Mouse (Mus musculus): ENCODE data around the gene Capns1. TPM values are rescaled to one million over a fixed set of nuclear protein-coding genes. Genes with fewer than 3 reads are reported as not detected.
"Not testable (repeated sequence)": the region's sequence is repeated elsewhere in the genome, so short reads cannot be mapped to it uniquely, and the experiment has no call there.

Capns1 gene
- polyA plus RNA-seq, 1 experiment from 2014 or later: 43.9 TPM

- H3K9ac ChIP-seq (ENCODE audit: low read length): no peak overlapping the region
- DNase-seq (ENCODE audit: low spot score, missing footprints) (no peak), ATAC-seq (ENCODE audit: low FRiP score) (no peak)
- H3K27ac ChIP-seq (ENCODE audit: low read depth, low read length): no peak overlapping the region
- no peaks in the 10 kb centered on the region for H3K9me3 ChIP-seq (ENCODE audit: control insufficient read depth, low read length)
- WGBS: 89% methylated on average over 3 of the region's 3 CpGs
- H3K4me3 ChIP-seq (ENCODE audit: low read depth, low read length): no peak overlapping the region
- no peaks in the 10 kb centered on the region for H3K4me1 ChIP-seq (ENCODE audit: control insufficient read depth, insufficient read depth, low read length)
- H3K4me2 ChIP-seq: no peak overlapping the region
- no peaks in the 10 kb centered on the region for H3K27me3 ChIP-seq (ENCODE audit: control insufficient read depth, insufficient read depth, low read length)
- H3K36me3 ChIP-seq (ENCODE audit: control insufficient read depth, insufficient read depth, low read length): no peaks in the 10 kb centered on the region
These were observed 15.3 kb upstream of the Capns1 start for GRCm38 (mm10) chr7:30213881-30214280.

DNA sequence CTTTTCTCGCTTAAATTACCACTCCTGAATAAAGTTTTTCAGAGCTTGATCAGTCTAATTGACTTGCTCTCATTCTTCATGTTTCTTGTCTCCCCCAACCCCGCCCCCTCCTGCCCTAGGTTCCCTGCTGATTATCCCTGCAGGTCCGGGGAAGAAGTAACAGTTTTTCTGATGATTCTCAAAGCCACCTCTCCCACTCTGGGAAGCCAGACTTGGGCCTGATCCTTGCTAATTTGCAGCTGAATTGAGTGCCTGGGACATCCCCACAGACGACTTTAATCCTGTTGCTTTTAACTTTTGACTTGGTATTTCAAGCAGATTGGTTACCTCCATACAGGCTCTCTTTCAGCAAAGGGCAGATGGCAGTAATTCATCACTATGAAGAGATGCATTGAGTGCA, 12.4 kb upstream of the Capns1 start:
- H3K9ac ChIP-seq (ENCODE audit: low read length): no peak overlapping the region
- H3K27ac ChIP-seq (ENCODE audit: low read depth, low read length): no peak overlapping the region
- no peak overlapping the region for H3K4me3 ChIP-seq (ENCODE audit: low read depth, low read length)
- no peak overlapping the region for H3K4me2 ChIP-seq
- no peaks in the 10 kb centered on the region for H3K36me3 ChIP-seq (ENCODE audit: control insufficient read depth, insufficient read depth, low read length)
- peak; percentile 51 for DNase-seq (ENCODE audit: low spot score, missing footprints)
- H3K9me3 ChIP-seq (ENCODE audit: control insufficient read depth, low read length): no peaks in the 10 kb centered on the region
- no peak for ATAC-seq (ENCODE audit: low FRiP score)
- 25% methylated on average over 4 of the region's 4 CpGs for WGBS
- no peaks in the 10 kb centered on the region for H3K27me3 ChIP-seq (ENCODE audit: control insufficient read depth, insufficient read depth, low read length)
- H3K4me1 ChIP-seq (ENCODE audit: control insufficient read depth, insufficient read depth, low read length): no peaks in the 10 kb centered on the region

DNA sequence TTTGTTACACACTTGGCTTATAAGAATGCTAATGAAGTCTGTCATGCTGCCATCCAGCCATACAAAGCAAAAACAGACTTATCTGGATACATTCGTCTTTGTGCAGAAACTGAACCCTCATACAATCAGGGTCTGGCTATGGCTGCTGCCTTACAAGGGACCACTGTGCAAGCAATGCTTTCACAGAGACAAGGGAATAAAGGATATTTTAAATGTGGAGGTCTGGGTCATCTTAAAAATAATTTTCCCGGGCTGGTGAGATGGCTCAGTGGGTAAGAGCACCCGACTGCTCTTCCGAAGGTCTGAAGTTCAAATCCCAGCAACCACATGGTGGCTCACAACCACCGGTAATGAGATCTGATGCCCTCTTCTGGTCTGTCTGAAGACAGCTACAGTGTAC, 7.8 kb upstream of the Capns1 start:
- not testable (repeated sequence) for ATAC-seq (ENCODE audit: low FRiP score); H3K27me3 ChIP-seq (ENCODE audit: control insufficient read depth, insufficient read depth, low read length); H3K4me1 ChIP-seq (ENCODE audit: control insufficient read depth, insufficient read depth, low read length); H3K36me3 ChIP-seq (ENCODE audit: control insufficient read depth, insufficient read depth, low read length); H3K9ac ChIP-seq (ENCODE audit: low read length); H3K4me3 ChIP-seq (ENCODE audit: low read depth, low read length); H3K27ac ChIP-seq (ENCODE audit: low read depth, low read length); H3K9me3 ChIP-seq (ENCODE audit: control insufficient read depth, low read length); H3K4me2 ChIP-seq
- WGBS: 59% methylated on average over 5 of the region's 5 CpGs
- DNase-seq (ENCODE audit: low spot score, missing footprints): peak; percentile 53

DNA sequence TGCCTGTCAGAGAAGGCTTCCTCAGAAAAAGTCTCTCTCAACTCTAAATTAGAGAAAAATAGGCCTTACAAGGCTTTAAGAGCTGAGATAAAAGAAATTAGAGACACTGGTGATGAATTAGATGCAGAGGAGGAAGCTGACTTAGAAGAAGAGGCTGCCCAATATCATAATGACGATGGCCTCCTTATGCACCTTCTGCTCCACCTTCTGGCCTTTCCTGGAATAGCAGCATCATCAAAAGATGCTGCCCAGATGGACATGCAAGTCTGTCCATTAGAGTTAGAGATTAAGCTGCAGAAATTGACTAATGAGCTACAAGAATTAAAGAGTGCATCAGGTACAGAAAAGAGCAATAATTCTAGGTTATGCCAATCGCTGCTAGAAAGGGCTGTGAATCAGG, 6.8 kb upstream of the Capns1 start:
- H3K9ac ChIP-seq (ENCODE audit: low read length): no peak overlapping the region
- 4% methylated on average over 2 of the region's 2 CpGs for WGBS
- H3K9me3 ChIP-seq (ENCODE audit: control insufficient read depth, low read length): no peaks in the 10 kb centered on the region
- H3K4me1 ChIP-seq (ENCODE audit: control insufficient read depth, insufficient read depth, low read length): peaks cover 4% of the 10 kb centered on the region
- DNase-seq (ENCODE audit: low spot score, missing footprints): peak; percentile 95
- H3K27me3 ChIP-seq (ENCODE audit: control insufficient read depth, insufficient read depth, low read length): no peaks in the 10 kb centered on the region
- H3K4me3 ChIP-seq (ENCODE audit: low read depth, low read length): no peak overlapping the region
- no peak overlapping the region for H3K4me2 ChIP-seq
- H3K27ac ChIP-seq (ENCODE audit: low read depth, low read length): no peak overlapping the region
- no peak for ATAC-seq (ENCODE audit: low FRiP score)
- no peaks in the 10 kb centered on the region for H3K36me3 ChIP-seq (ENCODE audit: control insufficient read depth, insufficient read depth, low read length)

DNA sequence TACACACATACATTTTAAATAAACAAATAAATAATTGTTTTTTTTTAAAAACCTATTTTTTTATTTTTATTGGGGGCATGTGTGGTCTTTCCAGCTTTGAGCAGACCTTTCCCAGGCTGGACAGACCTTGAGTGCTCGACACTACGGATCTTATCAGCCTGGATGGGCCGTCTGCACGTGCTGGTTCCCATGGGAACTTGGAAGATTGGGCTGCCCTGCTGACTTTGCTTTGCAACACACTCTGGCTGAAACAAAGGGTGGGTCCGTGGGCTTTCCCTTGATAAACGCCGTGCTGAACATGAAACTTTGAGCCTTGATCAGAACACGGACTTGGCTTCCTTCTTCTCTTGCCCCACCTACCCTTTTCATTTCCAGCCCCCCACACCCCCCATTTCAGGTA, 5.8 kb upstream of the Capns1 start:
- 24% methylated on average over 8 of the region's 8 CpGs for WGBS
- H3K4me1 ChIP-seq (ENCODE audit: control insufficient read depth, insufficient read depth, low read length): peaks cover 4% of the 10 kb centered on the region
- H3K27me3 ChIP-seq (ENCODE audit: control insufficient read depth, insufficient read depth, low read length): no peaks in the 10 kb centered on the region
- no peaks in the 10 kb centered on the region for H3K9me3 ChIP-seq (ENCODE audit: control insufficient read depth, low read length)
- ATAC-seq (ENCODE audit: low FRiP score) (no peak), DNase-seq (ENCODE audit: low spot score, missing footprints) (no peak)
- no peak overlapping the region; the same call in 1 of the 2 replicates for H3K27ac ChIP-seq (ENCODE audit: low read depth, low read length)
- H3K4me2 ChIP-seq: no peak overlapping the region
- H3K36me3 ChIP-seq (ENCODE audit: control insufficient read depth, insufficient read depth, low read length): no peaks in the 10 kb centered on the region
- no peak overlapping the region for H3K4me3 ChIP-seq (ENCODE audit: low read depth, low read length)
- no peak overlapping the region for H3K9ac ChIP-seq (ENCODE audit: low read length)

DNA sequence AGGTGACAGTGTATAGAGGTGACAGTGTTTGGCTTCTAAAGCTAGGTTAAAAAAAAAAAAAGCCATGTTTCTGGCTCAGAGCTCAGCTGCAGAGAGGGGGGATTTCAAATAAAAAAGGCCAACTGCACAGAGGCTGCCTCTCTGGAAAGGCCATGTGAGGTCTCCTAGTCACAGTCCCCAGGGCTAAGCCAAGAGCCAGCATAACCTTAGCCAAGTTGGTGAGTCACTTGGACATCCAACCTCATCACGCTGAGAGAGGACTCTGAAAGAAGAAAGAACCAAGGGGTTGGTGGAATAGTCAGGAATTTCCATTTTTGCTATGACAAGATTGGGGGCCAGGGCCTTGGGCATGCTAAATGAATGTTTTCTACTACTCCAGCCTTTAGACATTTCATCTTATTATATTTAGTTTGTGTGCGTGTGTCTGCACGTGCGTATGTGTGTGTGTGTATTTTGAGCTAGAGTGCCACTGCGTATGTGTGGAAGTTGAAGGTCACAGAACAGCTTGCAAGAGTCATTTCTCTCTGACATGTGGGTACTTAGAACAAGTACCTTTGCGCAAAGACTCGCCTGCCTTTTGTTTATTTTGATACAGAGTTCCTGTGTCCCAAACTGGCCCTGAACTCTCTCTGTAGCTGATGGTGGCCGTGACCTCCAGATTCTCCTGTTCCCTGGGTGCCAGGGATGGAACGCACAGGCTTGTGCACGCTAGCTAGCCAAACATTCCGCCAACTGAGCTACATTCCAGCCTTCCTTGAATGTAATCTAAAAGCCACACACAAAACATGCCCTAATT, 4.5 kb upstream of the Capns1 start:
- 82% methylated on average over 11 of the region's 11 CpGs for WGBS
- Histone ChIP-seq H3K27me3 (ENCODE audit: control insufficient read depth, insufficient read depth, low read length) (no peaks in the 10 kb centered on the region), H3K36me3 (ENCODE audit: control insufficient read depth, insufficient read depth, low read length) (no peaks in the 10 kb centered on the region), H3K27ac (ENCODE audit: low read depth, low read length) (no peak overlapping the region), H3K4me2 (no peak overlapping the region), H3K4me1 (ENCODE audit: control insufficient read depth, insufficient read depth, low read length) (peaks cover 4% of the 10 kb centered on the region), H3K9me3 (ENCODE audit: control insufficient read depth, low read length) (no peaks in the 10 kb centered on the region), H3K4me3 (ENCODE audit: low read depth, low read length) (no peak overlapping the region), H3K9ac (ENCODE audit: low read length) (no peak overlapping the region)
- no peak for ATAC-seq (ENCODE audit: low FRiP score)
- DNase-seq (ENCODE audit: low spot score, missing footprints): no peak

- 90% methylated on average over 5 of the region's 5 CpGs for WGBS
- H3K36me3 ChIP-seq (ENCODE audit: control insufficient read depth, insufficient read depth, low read length); H3K27me3 ChIP-seq (ENCODE audit: control insufficient read depth, insufficient read depth, low read length): not testable (repeated sequence)
These were observed 2.0 kb upstream of the Capns1 start for GRCm38 (mm10) chr7:30200661-30201060.

GRCm38 (mm10) chr7:30200200-30200599, 1.6 kb upstream of the Capns1 start:
- DNase-seq (ENCODE audit: low spot score, missing footprints) (no peak), ATAC-seq (ENCODE audit: low FRiP score) (no peak)
- Histone ChIP-seq H3K4me2 (no peak overlapping the region), H3K27ac (ENCODE audit: low read depth, low read length) (no peak overlapping the region), H3K4me1 (ENCODE audit: control insufficient read depth, insufficient read depth, low read length) (peaks cover 6% of the 10 kb centered on the region), H3K4me3 (ENCODE audit: low read depth, low read length) (no peak overlapping the region), H3K9ac (ENCODE audit: low read length) (no peak overlapping the region), H3K9me3 (ENCODE audit: control insufficient read depth, low read length) (no peaks in the 10 kb centered on the region), H3K27me3 (ENCODE audit: control insufficient read depth, insufficient read depth, low read length) (no peaks in the 10 kb centered on the region), H3K36me3 (ENCODE audit: control insufficient read depth, insufficient read depth, low read length) (no peaks in the 10 kb centered on the region)
- WGBS: 84% methylated on average over 5 of the region's 5 CpGs

More at GRCm38 (mm10) chr7:30200661-30201060, 2.0 kb upstream of the Capns1 start:
- H3K4me1 ChIP-seq (ENCODE audit: control insufficient read depth, insufficient read depth, low read length); ATAC-seq (ENCODE audit: low FRiP score); H3K27ac ChIP-seq (ENCODE audit: low read depth, low read length); H3K4me3 ChIP-seq (ENCODE audit: low read depth, low read length); H3K4me2 ChIP-seq; H3K9me3 ChIP-seq (ENCODE audit: control insufficient read depth, low read length); H3K9ac ChIP-seq (ENCODE audit: low read length); DNase-seq (ENCODE audit: low spot score, missing footprints): not testable (repeated sequence)

DNA sequence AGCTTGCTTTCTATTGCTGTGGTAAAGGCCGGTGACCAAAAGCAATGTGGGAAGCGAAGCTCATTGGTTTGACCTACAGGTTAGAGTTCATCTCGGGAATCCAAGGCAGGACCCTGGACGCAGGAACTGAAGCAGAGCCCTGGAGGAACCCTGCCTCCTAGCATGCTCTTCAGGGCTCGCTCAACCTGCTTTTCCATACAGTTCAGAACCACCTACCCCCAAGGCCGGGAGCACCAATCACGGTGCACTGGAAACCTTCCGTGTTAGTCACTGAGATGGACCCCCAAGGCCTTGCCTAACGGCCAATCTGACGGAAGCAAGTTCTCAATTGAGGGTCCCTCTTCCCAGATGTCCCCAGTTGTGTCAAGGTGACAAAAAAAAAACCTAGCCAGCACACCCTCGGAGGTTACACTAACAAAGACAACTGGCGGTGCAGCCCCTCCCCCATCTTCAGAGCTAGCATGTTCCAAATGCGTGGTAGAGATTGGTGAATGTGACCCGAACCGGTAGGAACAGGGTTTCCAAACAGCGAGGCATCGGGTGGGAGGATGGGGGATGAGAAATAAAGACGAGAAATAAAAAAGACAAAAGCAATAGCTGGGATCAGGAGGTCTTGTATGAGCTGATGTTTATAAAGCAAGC, 1.0 kb upstream of the Capns1 start:
- H3K36me3 ChIP-seq (ENCODE audit: control insufficient read depth, insufficient read depth, low read length): no peaks in the 10 kb centered on the region
- no peak for ATAC-seq (ENCODE audit: low FRiP score)

More for the DNA sequence above, 1.0 kb upstream of the Capns1 start:
- H3K4me2 ChIP-seq: no peak overlapping the region
- no peaks in the 10 kb centered on the region for H3K27me3 ChIP-seq (ENCODE audit: control insufficient read depth, insufficient read depth, low read length)
- no peak for DNase-seq (ENCODE audit: low spot score, missing footprints)
- H3K4me1 ChIP-seq (ENCODE audit: control insufficient read depth, insufficient read depth, low read length): peaks cover 7% of the 10 kb centered on the region
- H3K9me3 ChIP-seq (ENCODE audit: control insufficient read depth, low read length): no peaks in the 10 kb centered on the region
- H3K9ac ChIP-seq (ENCODE audit: low read length): no peak overlapping the region
- no peak overlapping the region for H3K4me3 ChIP-seq (ENCODE audit: low read depth, low read length)
- H3K27ac ChIP-seq (ENCODE audit: low read depth, low read length): no peak overlapping the region
- WGBS: 81% methylated on average over 18 of the region's 18 CpGs
